Mouse (Mus musculus): ENCODE data around the gene Anapc4. TPM values are rescaled to one million over a fixed set of nuclear protein-coding genes. Genes with fewer than 3 reads are reported as not detected.

Anapc4 gene
- total RNA-seq, 4 experiments from 2014 or later, result 54.9 to 94.2 (median 76.5) TPM

- DNase-seq, result no peak
These were observed 35.3 kb downstream of the Anapc4 start for GRCm38 (mm10) chr5:52868918-52869703.

- no peak for DNase-seq
These were observed 37.6 kb downstream of the Anapc4 start for GRCm38 (mm10) chr5:52871461-52871860.

- no peak for DNase-seq
These were observed 38.2 kb downstream of the Anapc4 start for GRCm38 (mm10) chr5:52871986-52872385.

- peak; percentile 29 for DNase-seq
These were observed 45.0 kb downstream of the Anapc4 start for GRCm38 (mm10) chr5:52878847-52879246.

GRCm38 (mm10) chr5:52879926-52880325, 46.1 kb downstream of the Anapc4 start:
- no peak for DNase-seq

- no peak for DNase-seq
These were observed 48.6 kb downstream of the Anapc4 start for GRCm38 (mm10) chr5:52882446-52882845.

GRCm38 (mm10) chr5:52887085-52887484, 53.3 kb downstream of the Anapc4 start:
- peak; percentile 26 for DNase-seq

GRCm38 (mm10) chr5:52889919-52890318, 56.1 kb downstream of the Anapc4 start:
- DNase-seq, result no peak

GRCm38 (mm10) chr5:52891949-52892835, 58.4 kb downstream of the Anapc4 start:
- no peak for DNase-seq

- DNase-seq, result no peak
These were observed 60.1 kb downstream of the Anapc4 start for GRCm38 (mm10) chr5:52893938-52894337.

- DNase-seq, result no peak
These were observed 70.4 kb downstream of the Anapc4 start for GRCm38 (mm10) chr5:52904246-52904645.

- DNase-seq, result no peak
These were observed 70.9 kb downstream of the Anapc4 start for GRCm38 (mm10) chr5:52904671-52905070.

- DNase-seq, result no peak
These were observed 74.4 kb downstream of the Anapc4 start for GRCm38 (mm10) chr5:52908246-52908645.

GRCm38 (mm10) chr5:52910159-52910591, 76.4 kb downstream of the Anapc4 start:
- DNase-seq, result no peak

GRCm38 (mm10) chr5:52911286-52911870, 77.6 kb downstream of the Anapc4 start:
- DNase-seq, result no peak

- no peak for DNase-seq
These were observed 79.9 kb downstream of the Anapc4 start for GRCm38 (mm10) chr5:52913711-52914110.

- no peak for DNase-seq
These were observed 82.4 kb downstream of the Anapc4 start for GRCm38 (mm10) chr5:52916186-52916585.

Other genes starting within 250 kb of the Anapc4 start
- gene Sepsecs, start 164.3 kb upstream of the Anapc4 start, total RNA-seq (2022), result 10 to 100 TPM; 17.6 to 22.4 (median 18.1) TPM
- 10 to 100 TPM in 1 of 4 experiments, 1 to 10 TPM in 3; 7.2 to 12.3 (median 8.7) TPM for gene Pi4k2b, start 92.4 kb upstream of the Anapc4 start, total RNA-seq (2022)
- 10 to 100 TPM; 12.1 to 17.7 (median 14.3) TPM for gene Zcchc4, start 58.6 kb upstream of the Anapc4 start, total RNA-seq (2022)
- gene Slc34a2, start 204.1 kb downstream of the Anapc4 start, total RNA-seq (2022), result not detected

Data from adrenal gland, adult 8-10 months (tissue).